Mouse (Mus musculus) heart, postnatal 0 days (tissue): Measurements from ENCODE around the gene Gse1.

Experiments
- CTCF ChIP-seq: IDR thresholded peaks from 2 replicates; pipeline ENCODE4 v1.5.1; 2016; ENCODE audit warnings: antibody characterized with exemption, control low read depth, low read depth
- EP300 ChIP-seq: IDR thresholded peaks from 2 replicates; pipeline ENCODE4 v1.6.1; 2016; ENCODE audit warnings: antibody characterized with exemption, low read depth

- TF ChIP-seq CTCF (peak; percentile 85), EP300 (no peak)
Measured at GRCm38 (mm10) chr8:120595963-120596362, 367.7 kb downstream of the Gse1 start.
